Mouse (Mus musculus) gonadal fat pad, adult 2 months (tissue): ENCODE measurements around the gene Usp17lb. TPM values are rescaled to one million over a fixed set of nuclear protein-coding genes. Genes with fewer than 3 reads are reported as not detected.
"Not testable (repeated sequence)": the region's sequence is repeated elsewhere in the genome, so short reads cannot be mapped to it uniquely, and the experiment has no call there.

Source experiments
- DNase-seq: peaks from one replicate; pipeline ENCODE4 v3.0.0-alpha.2; 2012; ENCODE audit warnings: low read depth
- polyA plus RNA-seq: library from polyadenylated mRNA; depleted of rRNA; stranded (reverse); fragments of >200 nt; gene quantifications from 2 replicates; pipeline ENCODE4 v1.2.3, GENCODE M21; 2012; rRNA removed

The Usp17lb gene
- 0.07 TPM in 1 of 2 replicates, not detected in the other for polyA plus RNA-seq

- no peak for DNase-seq
Measured at GRCm38 (mm10) chr7:104842503-104842902, at the start of gene Usp17lb. Usp17lb (minus strand) TSS chr7:104842603.

- no peak for DNase-seq
Measured at GRCm38 (mm10) chr7:104877731-104878130, 35.3 kb upstream of the Usp17lb start, which contains the start of gene Olfr665. Olfr665 (plus strand) TSS chr7:104878031.

- DNase-seq = no peak
Measured at GRCm38 (mm10) chr7:104861381-104861780, 19.0 kb upstream of the Usp17lb start.

GRCm38 (mm10) chr7:104857683-104858082 is 15.3 kb upstream of the Usp17lb start:
- DNase-seq = no peak

GRCm38 (mm10) chr7:104856709-104857108 is 14.3 kb upstream of the Usp17lb start, which contains the start of gene Usp17la:
Usp17la (plus strand) TSS chr7:104857009.
- DNase-seq = not testable (repeated sequence)

- DNase-seq = no peak
Measured at GRCm38 (mm10) chr7:104855248-104855750, 12.9 kb upstream of the Usp17lb start.

GRCm38 (mm10) chr7:104851546-104851945 is 9.1 kb upstream of the Usp17lb start:
- not testable (repeated sequence) for DNase-seq

GRCm38 (mm10) chr7:104843731-104844287 is 1.4 kb upstream of the Usp17lb start:
- no peak for DNase-seq

GRCm38 (mm10) chr7:104810335-104810734 is 32.1 kb downstream of the Usp17lb start:
- not testable (repeated sequence) for DNase-seq

- DNase-seq = no peak
Measured at GRCm38 (mm10) chr7:104790796-104791195, 51.6 kb downstream of the Usp17lb start.

Other genes starting within 250 kb of the Usp17lb start
- gene Olfr655, start 240.8 kb downstream of the Usp17lb start, polyA plus RNA-seq = not detected in 2 replicates
- gene Olfr656, start 228.6 kb downstream of the Usp17lb start, polyA plus RNA-seq = not detected in 2 replicates
- not detected in 2 replicates for gene Olfr657, start 217.8 kb downstream of the Usp17lb start, polyA plus RNA-seq
- gene Olfr658, start 195.3 kb downstream of the Usp17lb start, polyA plus RNA-seq = 0.04 TPM in 2 replicates
- not detected in 2 replicates for gene Olfr659, start 175.8 kb downstream of the Usp17lb start, polyA plus RNA-seq
- not detected in 2 replicates for gene Olfr661, start 156.1 kb downstream of the Usp17lb start, polyA plus RNA-seq
- not detected in 2 replicates for gene Usp17le, start 65.1 kb downstream of the Usp17lb start, polyA plus RNA-seq
- not detected in 2 replicates for gene Usp17la, start 14.4 kb upstream of the Usp17lb start, polyA plus RNA-seq
- not detected in 2 replicates for gene Olfr665, start 35.4 kb upstream of the Usp17lb start, polyA plus RNA-seq
- gene Olfr666, start 53.3 kb upstream of the Usp17lb start, polyA plus RNA-seq = 1.1 TPM in 1 of 2 replicates, not detected in the other
- gene Olfr667, start 78.9 kb upstream of the Usp17lb start, polyA plus RNA-seq = not detected in 2 replicates
- gene Olfr668, start 85.5 kb upstream of the Usp17lb start, polyA plus RNA-seq = not detected in 2 replicates
- gene Olfr669, start 91.6 kb upstream of the Usp17lb start, polyA plus RNA-seq = 0.13 TPM in 1 of 2 replicates, not detected in the other
- gene Olfr670, start 120.0 kb upstream of the Usp17lb start, polyA plus RNA-seq = not detected in 2 replicates
- not detected in 2 replicates for gene Olfr671, start 136.5 kb upstream of the Usp17lb start, polyA plus RNA-seq
- not detected in 2 replicates for gene Olfr672, start 159.4 kb upstream of the Usp17lb start, polyA plus RNA-seq
- gene Olfr675, start 185.9 kb upstream of the Usp17lb start, polyA plus RNA-seq = not detected in 2 replicates
- not detected in 2 replicates for gene Olfr676, start 190.1 kb upstream of the Usp17lb start, polyA plus RNA-seq
- not detected in 2 replicates for gene Olfr677, start 208.8 kb upstream of the Usp17lb start, polyA plus RNA-seq
- gene Olfr678, start 221.9 kb upstream of the Usp17lb start, polyA plus RNA-seq = not detected in 2 replicates
- gene Olfr679, start 238.6 kb upstream of the Usp17lb start, polyA plus RNA-seq = not detected in 2 replicates